Mouse (Mus musculus) thymus, postnatal 25 days (tissue): ENCODE measurements at regions not wholly inside any gene's neighbourhood (a gene's known extent, or its start where the extent isn't known, plus 50 kb on each side); places are given as distances from the start of the nearest gene placed in this dataset.
"Not testable (repeated sequence)": the region's sequence is repeated elsewhere in the genome, so short reads cannot be mapped to it uniquely, and the experiment has no call there.

ENCODE experiments used
- DNase-seq: peaks from one replicate; pipeline ENCODE4 v3.0.0; 2022

- DNase-seq, result no peak
These were observed 544.9 kb downstream of the Pdcd6ip start for GRCm38 (mm10) chr9:113162897-113163874.

GRCm38 (mm10) chr9:113160011-113160410, 548.0 kb downstream of the Pdcd6ip start:
- DNase-seq, result no peak

- no peak for DNase-seq
These were observed 550.0 kb downstream of the Pdcd6ip start for GRCm38 (mm10) chr9:113158080-113158479.

GRCm38 (mm10) chr9:113157474-113158076, 550.5 kb downstream of the Pdcd6ip start:
- no peak for DNase-seq

DNA sequence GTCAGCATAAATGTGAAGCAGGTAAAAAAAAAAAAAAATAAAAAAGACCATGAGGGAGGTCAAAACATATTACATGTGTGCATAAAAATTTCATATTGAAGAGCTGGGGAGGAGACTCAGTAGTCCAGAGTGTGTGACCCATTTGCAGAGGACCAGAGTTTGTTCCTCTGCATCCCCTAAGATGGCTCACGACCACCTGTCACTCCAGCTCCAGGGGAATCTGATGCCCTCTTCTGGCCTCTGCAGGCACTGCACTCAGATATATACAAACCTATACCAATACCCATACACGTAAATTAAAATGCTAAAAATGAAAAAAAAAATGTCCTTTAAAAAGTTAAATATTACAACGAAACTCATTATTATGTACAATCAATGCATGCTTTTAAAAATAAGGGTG, 551.4 kb downstream of the Pdcd6ip start:
- DNase-seq, result no peak

- no peak for DNase-seq
These were observed 559.0 kb downstream of the Pdcd6ip start for GRCm38 (mm10) chr9:113149084-113149483.

DNA sequence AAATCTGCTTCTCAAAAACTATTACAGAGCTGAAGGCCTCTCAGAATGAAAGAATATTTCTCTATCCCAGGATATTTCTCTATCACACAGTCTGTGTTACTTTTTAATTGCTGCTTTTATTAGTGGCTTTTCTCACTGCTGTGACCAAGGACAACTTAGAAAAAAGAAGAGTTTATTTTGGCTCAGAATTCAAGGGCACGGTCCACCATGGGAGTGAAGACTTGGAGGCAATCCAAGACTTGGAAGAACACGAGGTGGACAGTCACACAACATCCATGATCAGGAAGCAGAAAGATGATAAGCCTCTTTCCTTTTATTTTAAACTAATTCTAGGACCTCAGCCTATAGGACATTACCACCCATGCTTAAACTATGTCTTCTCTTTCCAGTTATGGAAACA, 561.5 kb downstream of the Pdcd6ip start:
- DNase-seq, result no peak

GRCm38 (mm10) chr9:113145036-113145435, 563.0 kb downstream of the Pdcd6ip start:
- DNase-seq, result no peak

DNA sequence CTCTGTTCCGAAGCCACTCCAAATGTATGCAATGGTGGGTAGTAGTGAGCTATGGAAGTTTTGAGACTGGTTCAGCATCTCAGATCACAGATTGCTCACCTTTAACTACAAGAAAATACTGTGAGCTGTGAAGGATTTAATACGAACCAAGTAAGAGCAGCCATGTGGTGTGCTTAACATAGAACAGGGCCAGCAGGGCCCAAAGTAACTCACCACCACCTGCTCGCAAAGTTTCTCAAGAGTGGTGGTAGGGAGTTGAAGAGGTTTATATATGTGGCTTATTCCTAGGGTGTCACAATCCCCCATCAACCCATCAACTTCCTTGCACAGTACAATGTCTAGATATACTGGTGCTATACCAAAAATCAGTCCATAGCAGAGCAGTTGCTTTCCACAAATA, 573.4 kb downstream of the Pdcd6ip start:
- DNase-seq, result no peak

DNA sequence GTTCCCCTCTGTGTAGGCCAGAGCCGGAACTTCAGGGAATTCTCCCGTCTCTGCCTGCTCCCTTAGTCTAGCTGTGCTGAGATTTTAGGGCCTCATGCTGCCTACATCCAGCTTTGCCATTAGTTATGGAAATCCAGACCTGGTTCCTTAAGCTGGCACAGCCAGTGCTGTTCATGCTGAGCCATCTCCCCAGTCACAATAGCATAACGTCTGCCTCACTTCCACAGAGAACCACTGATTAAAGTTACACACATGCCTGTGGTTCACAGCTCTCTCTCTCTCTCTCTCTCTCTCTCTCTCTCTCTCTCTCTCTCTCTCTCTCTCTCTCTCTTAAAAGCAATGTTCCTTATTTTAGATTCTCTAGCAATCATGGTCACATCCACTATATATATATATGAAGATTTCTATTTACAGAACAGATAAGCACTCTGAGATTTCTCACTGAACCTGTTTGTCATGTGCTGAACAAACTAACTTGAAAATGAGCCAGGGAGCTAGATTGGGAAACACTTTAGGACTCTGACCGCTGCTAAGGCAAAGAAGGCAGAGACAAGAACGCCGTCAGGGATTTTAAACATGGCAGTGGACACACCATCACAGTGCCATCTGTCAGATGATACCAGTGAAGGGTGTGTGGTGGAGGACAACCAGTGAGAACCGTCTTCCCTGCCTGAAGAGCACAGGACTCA, 584.9 kb downstream of the Pdcd6ip start:
- no peak for DNase-seq

DNA sequence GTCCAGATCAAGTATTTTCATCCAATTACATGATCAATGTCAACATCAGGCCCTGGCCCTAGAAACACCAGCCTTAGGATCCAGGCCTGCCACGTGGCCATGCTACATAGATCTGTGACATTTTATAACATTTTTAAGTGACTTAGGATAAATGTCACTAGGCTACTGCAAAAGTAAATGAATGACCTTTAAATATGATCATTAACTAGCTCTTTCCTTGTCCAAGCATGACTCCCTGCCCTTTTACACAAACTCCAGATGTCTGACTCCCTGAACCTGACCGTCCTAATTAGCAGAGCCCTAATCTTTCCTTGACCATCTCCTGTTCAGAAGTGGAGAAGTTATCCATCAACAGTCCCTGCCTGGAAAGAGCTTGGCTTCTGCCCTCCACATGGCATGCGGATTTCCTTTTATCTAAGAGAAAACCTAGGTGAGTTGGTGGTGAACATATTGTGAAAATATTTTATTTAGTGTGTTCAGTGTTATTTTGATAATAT, 585.8 kb downstream of the Pdcd6ip start:
- no peak for DNase-seq

- no peak for DNase-seq
These were observed 587.7 kb downstream of the Pdcd6ip start for GRCm38 (mm10) chr9:113120385-113120784.

DNA sequence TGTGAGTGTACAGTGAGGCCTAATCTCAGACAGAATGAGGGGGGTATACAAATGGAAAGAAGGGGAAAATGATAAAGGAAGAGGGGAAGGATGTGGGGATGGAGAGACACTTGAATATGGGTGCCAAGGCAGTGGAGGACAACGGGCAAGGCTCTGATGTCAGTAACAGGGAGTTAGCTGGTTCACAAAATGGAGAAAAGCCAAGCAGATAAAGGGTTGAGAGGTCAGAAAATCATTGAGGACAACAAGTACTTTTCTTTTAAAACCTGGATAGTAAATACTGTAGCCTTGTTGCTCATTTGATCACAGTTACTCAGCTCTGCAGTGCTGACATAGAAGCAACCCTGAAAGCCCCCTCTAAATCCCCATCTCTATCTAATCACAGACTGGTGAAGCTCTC, 588.3 kb downstream of the Pdcd6ip start:
- DNase-seq, result no peak

DNA sequence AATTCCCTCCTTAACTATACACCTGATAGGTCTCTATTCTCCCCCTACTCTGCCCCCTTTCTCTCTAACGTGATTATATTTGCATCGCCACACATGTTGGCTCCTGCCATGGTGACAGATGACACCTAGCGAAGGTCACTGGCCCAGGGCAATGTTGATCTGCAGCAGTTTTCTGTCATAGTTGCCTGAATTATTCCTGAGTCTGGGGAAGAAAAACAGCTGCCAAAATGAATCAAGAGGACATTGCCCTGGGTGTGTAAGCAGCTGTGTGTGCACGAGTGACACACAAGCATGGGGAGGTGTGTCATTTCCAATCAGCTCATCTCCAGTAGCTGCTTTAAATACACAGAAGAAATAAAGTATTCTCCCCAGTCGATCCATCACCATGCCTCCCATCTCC, 592.5 kb downstream of the Pdcd6ip start:
- no peak for DNase-seq

DNA sequence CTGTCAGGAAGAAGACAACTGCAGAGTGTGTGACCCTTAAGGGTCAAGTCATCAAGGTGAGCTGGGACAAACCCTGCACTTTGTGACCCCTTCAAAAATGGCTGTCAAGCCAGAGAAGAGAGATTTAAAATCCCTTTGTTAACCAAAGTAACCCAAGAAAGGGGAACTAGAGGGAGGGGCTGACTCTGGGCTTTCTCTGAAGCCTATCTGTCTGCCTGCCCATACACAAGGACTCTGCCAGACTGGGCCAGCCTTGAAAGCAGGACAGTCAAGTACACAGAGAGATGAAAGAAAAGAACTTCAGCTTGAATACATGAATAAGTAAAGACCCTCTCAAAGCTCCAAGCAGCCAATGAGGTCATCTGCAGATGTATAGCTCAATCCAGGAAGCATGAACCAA, 595.3 kb downstream of the Pdcd6ip start:
- DNase-seq, result no peak

- DNase-seq, result no peak
These were observed 606.3 kb downstream of the Pdcd6ip start for GRCm38 (mm10) chr9:113101733-113102132.

GRCm38 (mm10) chr9:113100641-113101040, 607.4 kb downstream of the Pdcd6ip start:
- no peak for DNase-seq

- not testable (repeated sequence) for DNase-seq
These were observed 612.6 kb downstream of the Pdcd6ip start for GRCm38 (mm10) chr9:113095421-113095820.

DNA sequence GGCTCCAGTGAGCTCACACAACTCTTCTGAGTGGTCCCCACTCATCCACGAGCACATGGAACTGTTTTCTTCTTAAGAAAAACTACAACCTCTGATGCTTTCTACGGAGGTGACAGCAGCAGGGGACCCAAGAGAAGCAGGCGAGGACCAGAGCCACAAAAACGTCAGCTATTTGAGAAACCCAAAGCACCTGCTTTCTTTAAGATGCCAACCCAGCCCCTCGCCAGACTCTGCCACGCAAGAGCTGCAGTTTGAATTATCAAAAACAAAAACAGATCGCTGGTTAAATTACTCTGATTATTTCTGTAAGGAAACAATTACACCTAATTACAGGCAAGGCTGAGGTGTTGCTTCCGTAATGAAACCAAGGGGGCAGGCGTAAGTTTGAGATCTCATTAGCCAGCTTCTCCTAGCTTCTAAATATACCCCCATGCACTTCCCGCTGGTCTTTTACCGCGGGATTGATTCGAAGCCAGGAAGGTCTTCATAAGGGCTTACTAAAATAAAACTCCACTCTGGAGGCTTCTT, 614.1 kb downstream of the Pdcd6ip start:
- no peak for DNase-seq

DNA sequence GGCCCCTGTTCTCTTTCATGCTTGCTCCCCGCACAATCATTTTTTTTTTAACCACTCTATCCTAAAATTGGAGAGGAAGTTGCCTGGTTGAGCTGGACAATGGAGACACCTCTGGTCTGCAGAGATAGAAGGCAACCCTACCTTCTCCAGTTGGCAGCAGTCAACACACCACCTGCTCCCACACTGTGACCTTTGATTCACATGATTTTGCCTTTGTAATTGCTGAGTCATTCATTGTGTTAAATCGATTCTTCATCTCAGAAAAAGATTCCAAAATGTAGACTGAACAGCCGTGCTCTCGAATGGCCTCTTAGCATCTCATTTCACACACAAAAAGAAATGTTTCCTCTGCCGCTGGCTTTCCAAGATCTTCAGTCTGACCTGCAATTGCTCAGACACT, 616.2 kb downstream of the Pdcd6ip start:
- no peak for DNase-seq

GRCm38 (mm10) chr9:113087786-113088185, 620.3 kb downstream of the Pdcd6ip start:
- no peak for DNase-seq

DNA sequence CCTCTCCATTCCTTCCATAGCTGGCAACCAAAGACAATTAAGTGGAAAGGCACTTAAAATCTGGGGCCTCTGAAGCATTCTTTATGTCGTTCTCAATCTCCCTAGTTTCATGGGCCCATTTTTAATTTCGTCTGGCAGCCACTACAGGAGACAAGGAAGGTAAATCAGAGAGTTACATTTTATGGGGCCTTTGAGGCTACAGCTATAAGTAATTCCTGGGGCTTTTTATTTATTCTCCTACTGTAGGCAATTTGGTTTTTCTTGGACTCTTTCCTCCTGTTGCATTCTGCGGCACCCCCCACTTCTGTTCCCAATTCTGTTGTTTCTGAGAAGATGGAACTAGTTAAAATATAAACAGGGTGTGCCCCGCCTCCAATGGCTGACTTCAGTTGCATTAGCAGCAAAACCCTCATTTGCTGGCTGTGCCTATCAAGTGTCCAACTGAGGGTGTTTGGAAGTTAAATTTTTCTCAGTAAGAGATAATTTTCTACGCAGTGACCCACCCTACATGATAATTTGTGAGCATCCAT, 622.7 kb downstream of the Pdcd6ip start:
- DNase-seq, result no peak

GRCm38 (mm10) chr9:113074866-113075265, 633.2 kb downstream of the Pdcd6ip start:
- no peak for DNase-seq
